Mouse (Mus musculus): ENCODE data around the gene Htra2. TPM values are rescaled to one million over a fixed set of nuclear protein-coding genes. Genes with fewer than 3 reads are reported as not detected.

Gene Htra2
- polyA plus RNA-seq, 1 experiment from 2014 or later: 35.7 TPM

- TF ChIP-seq CTCF (IDR thresholded peaks at IDR 0.05; ENCODE audit: low read depth): no peak
- no peak for TF ChIP-seq EP300 (optimal IDR thresholded peaks at IDR 0.05)
- Histone ChIP-seq H3K27ac (replicated peaks) (0 out of 2 replicates have a peak overlapping the region, but pooled peaks have one; percentile 56), H3K4me3 (ENCODE audit: low read depth, low read length) (no peak overlapping the region), H3K4me1 (replicated peaks; ENCODE audit: control insufficient read depth, insufficient read depth) (no peaks in the 10 kb centered on the region), H3K36me3 (ENCODE audit: control insufficient read depth, insufficient read depth, low read length) (no peaks in the 10 kb centered on the region), H3K9ac (ENCODE audit: low read length) (no peak overlapping the region), H3K9me3 (ENCODE audit: control insufficient read depth, low read length) (no peaks in the 10 kb centered on the region), H3K4me2 (replicated peaks; ENCODE audit: low read depth) (no peak overlapping the region), H3K27me3 (ENCODE audit: control insufficient read depth, insufficient read depth, low read length) (no peaks in the 10 kb centered on the region)
- DNase-seq (ENCODE audit: low spot score) (no peak), ATAC-seq (ENCODE audit: low FRiP score, low TSS enrichment) (no peak; the same call in 1 of the 2 replicates)
- WGBS: 53% methylated on average over 12 of the region's 12 CpGs
Observed at GRCm38 (mm10) chr6:83014482-83015466, 40.3 kb downstream of the Htra2 start.

GRCm38 (mm10) chr6:83013444-83013843 is 41.6 kb downstream of the Htra2 start:
- Histone ChIP-seq H3K9ac (ENCODE audit: low read length) (no peak overlapping the region), H3K27me3 (ENCODE audit: control insufficient read depth, insufficient read depth, low read length) (no peaks in the 10 kb centered on the region), H3K27ac (replicated peaks) (no peak overlapping the region), H3K36me3 (ENCODE audit: control insufficient read depth, insufficient read depth, low read length) (no peaks in the 10 kb centered on the region), H3K4me2 (replicated peaks; ENCODE audit: low read depth) (no peak overlapping the region), H3K4me1 (replicated peaks; ENCODE audit: control insufficient read depth, insufficient read depth) (no peaks in the 10 kb centered on the region), H3K9me3 (ENCODE audit: control insufficient read depth, low read length) (no peaks in the 10 kb centered on the region), H3K4me3 (ENCODE audit: low read depth, low read length) (no peak overlapping the region)
- TF ChIP-seq EP300 (optimal IDR thresholded peaks at IDR 0.05) (no peak), CTCF (IDR thresholded peaks at IDR 0.05; ENCODE audit: low read depth) (no peak)
- DNase-seq (ENCODE audit: low spot score): no peak
- 65% methylated on average over 5 of the region's 5 CpGs for WGBS
- no peak for ATAC-seq (ENCODE audit: low FRiP score, low TSS enrichment)

GRCm38 (mm10) chr6:83011756-83012155 is 43.3 kb downstream of the Htra2 start:
- DNase-seq (ENCODE audit: low spot score): no peak
- no peaks in the 10 kb centered on the region for H3K9me3 ChIP-seq (ENCODE audit: control insufficient read depth, low read length)
- no peak for ATAC-seq (ENCODE audit: low FRiP score, low TSS enrichment)
- H3K4me1 ChIP-seq (replicated peaks; ENCODE audit: control insufficient read depth, insufficient read depth): no peaks in the 10 kb centered on the region
- TF ChIP-seq CTCF (IDR thresholded peaks at IDR 0.05; ENCODE audit: low read depth) (no peak), EP300 (optimal IDR thresholded peaks at IDR 0.05) (no peak)
- H3K27ac ChIP-seq (replicated peaks): no peak overlapping the region
- WGBS: 52% methylated on average over 6 of the region's 6 CpGs
- H3K36me3 ChIP-seq (ENCODE audit: control insufficient read depth, insufficient read depth, low read length): no peaks in the 10 kb centered on the region
- no peak overlapping the region for H3K4me3 ChIP-seq (ENCODE audit: low read depth, low read length)
- no peak overlapping the region for H3K9ac ChIP-seq (ENCODE audit: low read length)
- no peaks in the 10 kb centered on the region for H3K27me3 ChIP-seq (ENCODE audit: control insufficient read depth, insufficient read depth, low read length)
- H3K4me2 ChIP-seq (replicated peaks; ENCODE audit: low read depth): no peak overlapping the region

- Histone ChIP-seq H3K27ac (replicated peaks) (no peak overlapping the region), H3K36me3 (ENCODE audit: control insufficient read depth, insufficient read depth, low read length) (no peaks in the 10 kb centered on the region), H3K9ac (ENCODE audit: low read length) (no peak overlapping the region), H3K4me2 (replicated peaks; ENCODE audit: low read depth) (no peak overlapping the region), H3K27me3 (ENCODE audit: control insufficient read depth, insufficient read depth, low read length) (no peaks in the 10 kb centered on the region), H3K9me3 (ENCODE audit: control insufficient read depth, low read length) (no peaks in the 10 kb centered on the region), H3K4me3 (ENCODE audit: low read depth, low read length) (no peak overlapping the region), H3K4me1 (replicated peaks; ENCODE audit: control insufficient read depth, insufficient read depth) (no peaks in the 10 kb centered on the region)
- ATAC-seq (ENCODE audit: low FRiP score, low TSS enrichment) (no peak), DNase-seq (ENCODE audit: low spot score) (no peak)
- TF ChIP-seq EP300 (optimal IDR thresholded peaks at IDR 0.05) (no peak), CTCF (IDR thresholded peaks at IDR 0.05; ENCODE audit: low read depth) (no peak)
- WGBS: 64% methylated on average over 7 of the region's 7 CpGs
Observed at GRCm38 (mm10) chr6:83011255-83011654, 43.8 kb downstream of the Htra2 start.

- 32% methylated on average over 7 of the region's 7 CpGs for WGBS
- Histone ChIP-seq H3K4me2 (replicated peaks; ENCODE audit: low read depth) (no peak overlapping the region), H3K27ac (replicated peaks) (0 out of 2 replicates have a peak overlapping the region, but pooled peaks have one; percentile 24), H3K27me3 (ENCODE audit: control insufficient read depth, insufficient read depth, low read length) (no peaks in the 10 kb centered on the region), H3K4me3 (ENCODE audit: low read depth, low read length) (no peak overlapping the region), H3K9me3 (ENCODE audit: control insufficient read depth, low read length) (no peaks in the 10 kb centered on the region), H3K4me1 (replicated peaks; ENCODE audit: control insufficient read depth, insufficient read depth) (no peaks in the 10 kb centered on the region), H3K36me3 (ENCODE audit: control insufficient read depth, insufficient read depth, low read length) (no peaks in the 10 kb centered on the region), H3K9ac (ENCODE audit: low read length) (no peak overlapping the region)
- no peak for DNase-seq (ENCODE audit: low spot score)
- no peak for ATAC-seq (ENCODE audit: low FRiP score, low TSS enrichment)
- no peak for TF ChIP-seq CTCF (IDR thresholded peaks at IDR 0.05; ENCODE audit: low read depth)
- TF ChIP-seq EP300 (optimal IDR thresholded peaks at IDR 0.05): no peak
Observed at GRCm38 (mm10) chr6:83010010-83010409, 45.1 kb downstream of the Htra2 start.

GRCm38 (mm10) chr6:83008659-83009058 is 46.4 kb downstream of the Htra2 start:
- TF ChIP-seq EP300 (optimal IDR thresholded peaks at IDR 0.05) (no peak), CTCF (IDR thresholded peaks at IDR 0.05; ENCODE audit: low read depth) (no peak)
- H3K27ac ChIP-seq (replicated peaks): no peak overlapping the region
- DNase-seq (ENCODE audit: low spot score): no peak
- no peak for ATAC-seq (ENCODE audit: low FRiP score, low TSS enrichment)
- no peaks in the 10 kb centered on the region for H3K36me3 ChIP-seq (ENCODE audit: control insufficient read depth, insufficient read depth, low read length)
- no peak overlapping the region for H3K4me2 ChIP-seq (replicated peaks; ENCODE audit: low read depth)
- H3K9me3 ChIP-seq (ENCODE audit: control insufficient read depth, low read length): no peaks in the 10 kb centered on the region
- H3K27me3 ChIP-seq (ENCODE audit: control insufficient read depth, insufficient read depth, low read length): no peaks in the 10 kb centered on the region
- no peak overlapping the region for H3K9ac ChIP-seq (ENCODE audit: low read length)
- H3K4me1 ChIP-seq (replicated peaks; ENCODE audit: control insufficient read depth, insufficient read depth): no peaks in the 10 kb centered on the region
- no peak overlapping the region for H3K4me3 ChIP-seq (ENCODE audit: low read depth, low read length)
- WGBS: 35% methylated on average over 3 of the region's 3 CpGs
